ENCODE assay signal across 1 mouse cellular context in the genomic region with DNA sequence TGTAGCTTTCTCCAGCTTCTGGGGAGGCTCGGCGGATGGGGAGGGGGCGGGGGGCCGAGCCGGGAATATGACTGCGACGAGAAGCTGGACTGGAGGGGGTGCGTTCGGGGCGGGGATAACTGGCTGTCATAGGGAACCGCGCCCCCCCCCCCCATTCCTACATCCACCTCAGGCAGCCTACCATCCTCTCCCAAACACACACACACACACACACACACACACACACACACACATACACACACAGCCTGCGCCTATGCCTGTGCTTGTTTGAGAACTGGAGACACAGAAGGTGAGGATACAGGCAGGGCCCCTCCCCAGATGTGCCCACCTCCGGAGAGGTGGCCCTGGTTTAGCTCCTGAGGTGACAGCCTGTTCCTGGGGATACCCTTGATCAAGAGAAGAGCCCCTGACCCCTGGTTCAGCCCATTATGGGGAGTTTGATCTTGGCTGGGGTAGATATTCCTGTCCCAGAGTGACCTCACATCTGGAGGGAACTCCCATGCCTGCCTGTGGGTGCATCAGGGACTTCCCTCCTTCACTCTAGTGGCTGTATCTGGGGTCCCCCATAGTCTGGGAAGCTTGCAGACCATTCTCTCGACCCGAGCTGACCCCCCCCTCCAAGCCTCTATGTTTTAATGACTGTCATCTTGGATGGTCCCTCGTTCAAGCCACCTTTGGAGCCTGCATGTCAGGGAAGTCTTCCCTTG.
TF ChIP-seq lines count a peak whose summit lies in the region.

No protein-coding gene starts in this region.

TF ChIP-seq in CH12.LX, 34 proteins besides CTCF, POLR2A, EP300 and RAD21:
- TF ChIP-seq MYC (IDR thresholded peaks at IDR 0.05; ENCODE audit: low read depth, low read length) (no peak), ETS1 (conservative IDR thresholded peaks at IDR 0.05; ENCODE audit: low read depth, low read length) (no peak), NRF1 (IDR thresholded peaks at IDR 0.05; ENCODE audit: low read depth, low read length) (no peak), JUND (conservative IDR thresholded peaks at IDR 0.05; ENCODE audit: low read depth, low read length) (no peak), ZMIZ1 (IDR thresholded peaks at IDR 0.05; ENCODE audit: low read depth, low read length) (no peak), USF1 (IDR thresholded peaks at IDR 0.05; ENCODE audit: low read depth, low read length) (no peak), NELFE (IDR thresholded peaks at IDR 0.05; ENCODE audit: low read depth, low read length) (no peak)
